Mouse (Mus musculus) forebrain, embryonic 11.5 days (tissue): Measurements from ENCODE around the gene Gm43720. TPM values are rescaled to one million over a fixed set of nuclear protein-coding genes. Genes with fewer than 3 reads are reported as not detected.

ENCODE experiments used
- ATAC-seq: fragments of 200-750 bp; cut with Nextera tagmentation; replicated peaks from 2 replicates; pipeline ENCODE4 v1.8.0; 2017; ENCODE audit warnings: moderate TSS enrichment; ENCODE audit not compliant: low FRiP score
- DNase-seq: peaks from one replicate; pipeline ENCODE4 v3.0.0-alpha.2; 2017; ENCODE audit warnings: low spot score
- H3K27ac ChIP-seq: fragments of 300-500 bp; sonication (generic); 2 replicates; pipeline ENCODE4 v1.5.1; 2014; ENCODE audit warnings: low read depth, low read length
- H3K27me3 ChIP-seq: fragments of 300-500 bp; sonication (generic); 2 replicates; pipeline ENCODE4 v1.6.1; 2014; ENCODE audit warnings: mild to moderate bottlenecking, low read length, mixed read lengths; ENCODE audit not compliant: control insufficient read depth, insufficient read depth
- H3K36me3 ChIP-seq: fragments of 300-500 bp; sonication (generic); 2 replicates; pipeline ENCODE4 v1.6.1; 2014; ENCODE audit warnings: mild to moderate bottlenecking, low read length, moderate library complexity, mixed read lengths; ENCODE audit not compliant: control insufficient read depth, insufficient read depth
- H3K4me1 ChIP-seq: fragments of 300-500 bp; sonication (generic); replicated peaks from 2 replicates; pipeline ENCODE4 v1.6.1; 2014; ENCODE audit warnings: low read length, mixed read lengths; ENCODE audit not compliant: control insufficient read depth, insufficient read depth
- H3K4me2 ChIP-seq: fragments of 300-500 bp; sonication (generic); 2 replicates; pipeline ENCODE4 v1.6.1; 2014; ENCODE audit warnings: low read depth, mild to moderate bottlenecking, low read length, moderate library complexity, mixed read lengths; ENCODE audit not compliant: severe bottlenecking
- H3K4me3 ChIP-seq: fragments of 300-500 bp; sonication (generic); 2 replicates; pipeline ENCODE4 v1.5.1; 2014; ENCODE audit warnings: low read depth, low read length
- H3K9ac ChIP-seq: fragments of 300-500 bp; sonication (generic); 2 replicates; pipeline ENCODE4 v1.6.1; 2014; ENCODE audit warnings: low read length
- H3K9me3 ChIP-seq: fragments of 300-500 bp; sonication (generic); 2 replicates; pipeline ENCODE4 v1.6.1; 2016; ENCODE audit warnings: low read length, mixed read lengths; ENCODE audit not compliant: control insufficient read depth
- WGBS: fragments of 180-500 bp; shearing (Covaris S2); extraction: QIAGEN DNeasy Blood & Tissue Kit; methylation state at CpG from one replicate; pipeline ENCODE4 v1.1.7; 2014; 5-methylcytosine and 5-hydroxymethylcytosine counted together
- polyA plus RNA-seq: library from polyadenylated mRNA; unstranded; fragments of >200 nt; fragmentation: Nextera tagmentation; extraction: Ambion mirVana; gene quantifications from 2 replicates; pipeline ENCODE4 v1.2.1, GENCODE M21; 2014

Gene Gm43720
- polyA plus RNA-seq, 1 experiment from 2014 or later = 0.05 TPM

DNA sequence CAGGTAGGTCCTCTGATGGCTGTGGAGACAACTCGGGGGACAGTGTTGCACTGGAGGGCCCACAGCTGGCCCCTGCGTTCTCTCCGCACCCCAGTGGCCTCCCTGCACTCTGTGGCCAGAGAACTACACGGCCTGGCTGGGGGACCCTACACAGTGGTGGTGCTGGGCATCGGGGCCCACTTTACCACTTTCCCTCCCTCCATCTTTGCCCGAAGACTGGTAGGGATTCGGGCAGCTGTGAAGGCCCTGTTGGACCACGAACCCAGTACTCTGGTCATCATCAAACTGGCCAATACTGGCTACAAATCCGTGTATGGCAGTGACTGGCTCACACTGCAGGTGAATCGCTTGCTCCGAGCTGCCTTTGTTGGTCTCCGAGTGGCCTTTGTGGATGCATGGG, 28.6 kb downstream of the Gm43720 start:
- Histone ChIP-seq H3K27ac (no peak overlapping the region), H3K4me2 (no peak overlapping the region), H3K27me3 (no peaks in the 10 kb centered on the region), H3K9ac (no peak overlapping the region), H3K4me1 (peaks cover 1% of the 10 kb centered on the region), H3K4me3 (no peak overlapping the region), H3K9me3 (no peaks in the 10 kb centered on the region), H3K36me3 (no peaks in the 10 kb centered on the region)
- ATAC-seq = no peak
- DNase-seq = no peak
- 87% methylated on average over 12 of the region's 12 CpGs for WGBS

DNA sequence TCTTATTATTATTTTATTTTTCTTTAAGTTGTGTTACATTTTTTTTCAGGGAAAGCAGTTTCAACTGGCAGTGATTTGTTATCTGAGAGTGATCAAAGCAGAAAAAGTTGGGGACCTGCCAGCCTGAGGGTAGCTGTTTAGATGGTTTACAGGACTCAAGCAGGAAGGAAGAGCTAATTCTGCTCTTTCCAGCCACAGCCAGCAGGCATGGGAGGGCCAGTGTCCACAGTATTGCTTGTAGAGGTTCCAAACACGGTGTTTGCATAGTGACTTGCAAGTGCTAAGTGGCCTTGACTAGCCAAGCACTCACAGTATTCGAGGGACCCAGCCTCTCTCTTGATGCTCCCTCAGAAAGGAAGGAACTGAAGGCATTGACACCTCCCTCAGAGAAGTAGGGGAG, 38.2 kb downstream of the Gm43720 start:
- H3K9ac ChIP-seq = no peak overlapping the region
- no peak for ATAC-seq
- H3K4me1 ChIP-seq = no peaks in the 10 kb centered on the region
- no peaks in the 10 kb centered on the region for H3K9me3 ChIP-seq
- H3K36me3 ChIP-seq = no peaks in the 10 kb centered on the region
- no peaks in the 10 kb centered on the region for H3K27me3 ChIP-seq
- no peak overlapping the region for H3K4me2 ChIP-seq
- DNase-seq = no peak
- H3K27ac ChIP-seq = no peak overlapping the region
- 52% methylated on average over 2 of the region's 2 CpGs for WGBS
- H3K4me3 ChIP-seq = no peak overlapping the region

DNA sequence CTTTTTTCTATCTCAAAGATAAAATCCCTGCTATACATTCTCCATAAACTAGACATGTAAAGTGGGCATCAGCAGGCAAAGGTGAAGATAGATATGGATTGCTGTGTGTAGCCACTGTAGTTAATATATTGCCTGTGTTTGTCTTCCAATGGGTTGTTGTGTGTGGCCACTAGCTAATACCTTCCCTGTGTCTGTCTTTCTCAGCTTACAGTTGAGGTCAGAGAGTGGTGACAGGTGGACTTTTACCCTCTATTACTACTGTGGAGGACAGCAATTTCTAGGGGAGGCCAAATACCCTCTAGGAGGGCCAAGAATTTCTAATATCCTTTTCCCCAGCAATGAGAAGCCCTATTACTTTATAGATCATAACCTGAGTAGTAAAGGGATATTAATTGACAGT, 45.5 kb downstream of the Gm43720 start:
- no peak overlapping the region for H3K27ac ChIP-seq
- no peaks in the 10 kb centered on the region for H3K4me1 ChIP-seq
- H3K27me3 ChIP-seq = no peaks in the 10 kb centered on the region
- H3K4me3 ChIP-seq = no peak overlapping the region
- no peak overlapping the region for H3K4me2 ChIP-seq
- no peaks in the 10 kb centered on the region for H3K9me3 ChIP-seq
- DNase-seq = no peak
- ATAC-seq = no peak
- no peaks in the 10 kb centered on the region for H3K36me3 ChIP-seq
- no peak overlapping the region for H3K9ac ChIP-seq

DNA sequence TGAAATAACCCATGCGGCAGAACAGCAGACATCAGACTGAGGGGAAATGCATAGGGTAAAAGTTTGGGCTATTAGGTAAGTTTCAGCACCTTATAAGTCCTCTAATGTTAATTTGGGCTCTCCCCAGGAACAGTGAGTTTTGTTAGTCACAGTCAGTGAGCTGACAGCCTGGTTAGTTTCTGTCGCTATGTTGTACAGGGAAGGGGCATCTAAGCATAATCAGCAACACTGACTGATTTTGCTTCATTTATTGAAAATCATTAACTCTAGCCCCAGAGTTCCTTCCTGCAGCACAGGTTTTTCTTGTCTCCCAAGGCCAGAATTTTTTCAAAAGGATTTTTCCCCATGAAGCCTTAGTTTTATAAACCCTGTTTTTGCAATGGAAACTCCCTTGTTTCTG, 46.0 kb downstream of the Gm43720 start:
- H3K9ac ChIP-seq = no peak overlapping the region
- no peaks in the 10 kb centered on the region for H3K9me3 ChIP-seq
- H3K36me3 ChIP-seq = no peaks in the 10 kb centered on the region
- H3K4me2 ChIP-seq = no peak overlapping the region
- no peak for ATAC-seq
- no peak overlapping the region for H3K4me3 ChIP-seq
- WGBS = 89% methylated on average over 2 of the region's 2 CpGs
- H3K4me1 ChIP-seq = no peaks in the 10 kb centered on the region
- DNase-seq = no peak
- H3K27ac ChIP-seq = no peak overlapping the region
- H3K27me3 ChIP-seq = no peaks in the 10 kb centered on the region

DNA sequence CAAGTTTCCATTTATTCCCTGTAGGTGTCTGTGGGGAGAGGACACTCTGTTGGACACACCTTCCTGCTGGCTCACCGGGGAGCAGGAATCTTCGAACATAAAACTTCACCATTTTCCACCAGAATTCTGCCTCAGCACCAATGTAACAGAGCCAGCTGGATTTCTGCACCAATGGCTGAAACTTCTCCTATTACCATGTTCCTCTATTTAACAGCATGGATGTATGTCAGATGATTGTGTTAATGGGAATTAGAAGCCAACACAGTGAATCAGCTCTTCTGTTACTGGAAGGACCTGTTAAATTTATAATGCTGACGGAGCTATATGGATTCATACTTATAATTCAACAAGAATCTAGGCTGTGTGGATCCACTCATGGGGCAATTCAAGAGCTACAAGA, 50.2 kb downstream of the Gm43720 start:
- Histone ChIP-seq H3K27ac (no peak overlapping the region), H3K9me3 (no peaks in the 10 kb centered on the region), H3K4me2 (no peak overlapping the region), H3K4me3 (no peak overlapping the region), H3K36me3 (no peaks in the 10 kb centered on the region), H3K4me1 (no peaks in the 10 kb centered on the region), H3K9ac (no peak overlapping the region), H3K27me3 (no peaks in the 10 kb centered on the region)
- ATAC-seq (no peak), DNase-seq (no peak)
- 88% methylated on average over 3 of the region's 3 CpGs for WGBS

DNA sequence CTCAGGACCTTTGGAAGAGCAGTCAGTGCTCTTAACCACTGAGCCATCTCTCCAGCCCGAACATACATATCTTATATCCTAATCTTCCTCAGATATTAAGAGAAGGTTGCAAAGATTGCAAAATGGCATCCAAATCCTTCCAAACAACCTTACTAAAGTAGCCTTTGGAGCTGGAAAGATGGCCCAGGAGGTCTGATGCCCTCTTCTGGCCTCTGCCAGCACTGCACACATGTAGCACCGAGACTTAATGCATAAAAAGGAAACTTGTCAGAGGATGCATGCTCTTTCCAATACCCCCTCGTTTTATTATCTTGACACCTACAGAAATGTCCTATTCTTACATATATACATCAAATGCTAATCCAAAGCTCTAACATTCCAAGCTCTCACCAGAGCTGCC, 51.7 kb downstream of the Gm43720 start:
- Histone ChIP-seq H3K9me3 (no peaks in the 10 kb centered on the region), H3K36me3 (no peaks in the 10 kb centered on the region), H3K4me3 (no peak overlapping the region), H3K27me3 (no peaks in the 10 kb centered on the region), H3K4me1 (no peaks in the 10 kb centered on the region), H3K9ac (no peak overlapping the region), H3K4me2 (no peak overlapping the region), H3K27ac (no peak overlapping the region)
- 54% methylated on average over 3 of the region's 3 CpGs for WGBS
- DNase-seq (no peak), ATAC-seq (no peak)

DNA sequence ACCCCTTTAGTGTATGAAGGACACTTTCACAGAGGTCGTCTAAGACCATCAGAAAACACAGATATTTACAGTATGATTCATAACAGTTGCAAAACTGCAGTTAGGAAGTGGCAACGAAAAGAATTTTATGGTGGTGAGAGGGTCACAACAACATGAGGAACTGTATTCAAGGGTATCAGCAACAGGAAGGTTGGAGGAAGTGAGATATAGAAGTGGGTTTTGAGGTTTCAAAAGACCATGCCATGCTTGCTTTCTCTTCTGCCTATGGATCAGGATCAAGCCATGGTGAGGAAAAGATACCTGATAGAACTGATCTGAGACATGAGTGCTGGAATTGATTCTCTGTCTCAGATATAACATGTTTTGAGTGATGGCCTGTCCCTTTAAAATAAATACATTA, 52.4 kb downstream of the Gm43720 start:
- Histone ChIP-seq H3K4me2 (no peak overlapping the region), H3K9ac (no peak overlapping the region), H3K4me3 (no peak overlapping the region), H3K9me3 (no peaks in the 10 kb centered on the region), H3K27me3 (no peaks in the 10 kb centered on the region), H3K36me3 (no peaks in the 10 kb centered on the region), H3K4me1 (no peaks in the 10 kb centered on the region), H3K27ac (no peak overlapping the region)
- ATAC-seq (no peak), DNase-seq (no peak)
- 79% methylated on average over 2 of the region's 2 CpGs for WGBS

DNA sequence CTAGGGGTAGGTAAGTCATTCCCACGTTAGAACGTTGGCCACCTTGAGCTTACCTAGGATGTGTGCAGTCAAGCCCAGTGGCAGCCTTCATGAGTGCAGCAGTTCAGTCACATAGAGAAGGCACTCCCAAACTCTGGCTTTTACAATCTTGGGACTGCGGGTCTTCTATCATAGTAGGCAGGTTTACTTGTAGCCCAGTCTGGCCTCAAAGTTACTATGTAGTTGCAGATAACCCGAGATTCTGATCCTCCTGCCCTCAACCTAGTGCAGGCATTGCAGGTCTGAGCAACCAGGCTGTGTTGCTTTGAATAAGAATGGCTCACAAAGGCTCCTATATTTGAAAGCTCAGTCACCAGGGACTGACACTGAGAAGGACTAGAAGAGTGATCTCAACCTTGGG, 53.3 kb downstream of the Gm43720 start:
- Histone ChIP-seq H3K4me2 (no peak overlapping the region), H3K36me3 (no peaks in the 10 kb centered on the region), H3K9ac (no peak overlapping the region), H3K9me3 (no peaks in the 10 kb centered on the region), H3K27ac (no peak overlapping the region), H3K4me1 (no peaks in the 10 kb centered on the region), H3K27me3 (no peaks in the 10 kb centered on the region), H3K4me3 (no peak overlapping the region)
- ATAC-seq (no peak), DNase-seq (no peak)
- 78% methylated on average over 4 of the region's 4 CpGs for WGBS

DNA sequence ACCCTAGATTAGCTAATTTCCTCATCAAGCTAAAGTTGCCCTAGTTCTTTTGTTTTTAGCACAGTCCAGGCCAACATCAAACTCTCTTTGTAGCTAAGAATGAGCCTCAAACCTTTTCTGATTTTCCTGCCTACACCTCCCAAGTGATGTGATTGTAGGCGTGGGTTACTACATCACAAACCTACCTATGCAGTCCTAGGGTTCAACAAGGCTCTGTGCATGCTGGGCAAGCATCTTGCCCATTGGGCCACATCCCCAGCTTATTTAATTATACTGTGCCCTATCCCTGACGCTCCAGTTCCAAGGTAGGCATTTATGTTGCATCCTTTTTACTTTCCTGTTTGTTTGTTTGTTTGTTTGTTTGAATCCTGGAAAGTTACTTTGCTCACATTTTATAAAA, 54.1 kb downstream of the Gm43720 start, which contains the start of gene Nxpe5:
Nxpe5 (plus strand) TSS at position 199 of the 400 bp plus-strand sequence.
- ATAC-seq (no peak), DNase-seq (no peak)
- WGBS = 49% methylated on average over 2 of the region's 2 CpGs
- no peaks in the 10 kb centered on the region for H3K4me1 ChIP-seq
- H3K9ac ChIP-seq = no peak within 1 kb of the TSS
- no peaks in the 10 kb centered on the region for H3K9me3 ChIP-seq
- H3K4me2 ChIP-seq = no peak within 1 kb of the TSS
- no peaks in the 10 kb centered on the region for H3K36me3 ChIP-seq
- no peaks in the 10 kb centered on the region for H3K27me3 ChIP-seq
- no peak within 1 kb of the TSS for H3K4me3 ChIP-seq
- H3K27ac ChIP-seq = no peak within 1 kb of the TSS
